Mouse (Mus musculus) thymus, postnatal 14 days (tissue): ENCODE data around the gene Cfap74.
"Not testable (repeated sequence)": the region's sequence is repeated elsewhere in the genome, so short reads cannot be mapped to it uniquely, and the experiment has no call there.

Experiments used
- DNase-seq: peaks from one replicate; pipeline ENCODE4 v3.0.0; 2021

Cfap74 gene

DNA sequence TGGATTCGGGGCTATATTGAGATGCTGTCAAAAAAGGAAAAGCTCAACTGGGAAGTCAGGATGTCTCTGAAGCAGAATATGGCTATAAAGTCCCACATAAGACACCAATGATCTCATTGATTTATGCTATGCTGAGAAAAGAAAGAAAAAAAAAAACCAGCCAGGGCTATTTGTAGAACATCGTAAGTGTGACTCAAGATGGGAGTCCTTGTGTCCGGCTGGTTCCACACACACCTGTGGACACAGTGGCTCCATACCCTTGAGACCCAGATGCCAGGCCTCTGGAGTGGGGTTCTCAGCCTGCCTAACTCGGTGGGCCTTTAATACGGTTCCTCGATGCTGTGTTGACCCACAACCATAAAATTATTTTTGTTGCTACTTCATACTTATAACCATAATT lies 3.1 kb downstream of the Cfap74 start:
- no peak for DNase-seq

- DNase-seq, result peak; percentile 61
Observed at GRCm38 (mm10) chr4:155413641-155414335, 4.8 kb downstream of the Cfap74 start.

DNA sequence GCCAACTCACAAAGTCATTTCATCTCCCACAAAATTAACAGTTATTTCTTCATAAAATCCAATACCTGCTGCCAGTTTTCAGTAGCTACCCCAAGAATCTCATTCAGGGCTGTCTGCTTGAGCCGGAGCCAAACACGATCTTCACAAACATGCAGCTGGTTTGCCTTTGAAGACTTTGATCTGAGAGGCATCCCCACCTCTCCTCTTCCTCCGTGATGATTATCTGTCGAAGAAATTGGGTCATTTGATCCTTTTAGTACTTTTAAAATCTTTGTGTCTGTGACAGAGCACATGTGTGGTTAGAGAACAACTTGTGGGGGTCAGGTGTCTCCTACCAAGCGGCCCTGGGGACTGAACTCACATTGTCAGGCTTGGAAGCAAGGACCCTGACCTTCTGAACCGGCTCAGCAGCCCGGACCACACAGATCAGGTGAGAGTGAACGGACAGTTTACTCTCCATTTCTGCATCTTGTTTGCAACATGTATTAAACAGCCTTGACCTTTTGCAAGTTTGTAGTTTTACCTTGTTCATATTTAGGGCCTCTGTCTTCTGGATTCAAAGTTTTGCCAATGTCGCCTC lies 5.8 kb downstream of the Cfap74 start:
- DNase-seq, result peak; percentile 65

- no peak for DNase-seq
Observed at GRCm38 (mm10) chr4:155420137-155420536, 11.1 kb downstream of the Cfap74 start.

DNA sequence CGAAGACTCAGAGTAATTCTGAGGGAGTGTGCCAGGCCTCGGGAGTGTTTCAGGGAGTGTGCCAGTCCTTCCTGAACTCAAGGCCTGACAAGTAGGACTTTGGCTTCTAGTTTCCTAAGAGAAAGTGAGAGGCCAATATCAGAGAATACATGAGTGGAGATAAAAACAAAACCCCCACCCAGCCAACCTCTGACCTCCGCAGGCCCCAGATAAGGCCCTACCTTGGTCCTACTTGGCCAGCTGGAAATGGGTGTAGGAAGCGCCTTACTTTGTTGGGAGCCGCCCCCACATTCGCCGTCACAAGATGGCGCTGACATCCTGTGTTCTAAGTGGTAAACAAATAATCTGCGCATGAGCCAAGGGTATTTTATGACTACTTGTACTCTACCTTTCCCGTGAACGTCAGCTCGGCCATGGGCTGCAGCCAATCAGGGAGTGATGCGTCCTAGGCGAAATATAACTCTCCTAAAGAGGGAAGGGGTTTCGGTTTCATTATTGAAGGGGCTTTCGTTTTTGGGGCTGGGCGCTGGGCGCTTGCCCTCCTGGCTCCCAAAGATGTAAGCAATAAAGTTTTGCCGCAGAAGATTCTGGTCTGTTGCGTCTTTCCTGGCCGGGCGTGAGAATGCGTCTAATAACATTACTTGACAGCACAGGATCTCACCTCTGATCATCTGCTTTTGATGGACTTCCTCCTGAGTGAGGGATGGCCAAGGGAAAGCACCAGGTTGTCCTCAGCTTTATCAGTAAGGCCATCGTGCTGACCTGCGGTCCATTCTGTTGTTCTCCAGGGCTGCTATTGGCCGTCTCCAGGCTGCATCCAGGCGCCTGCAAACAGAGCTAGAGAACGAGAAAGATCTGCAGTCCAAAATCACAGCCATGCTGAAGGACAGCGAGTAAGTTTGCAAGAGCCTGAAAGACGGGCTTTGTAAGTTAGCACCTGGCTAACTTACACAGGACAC lies 12.7 kb downstream of the Cfap74 start:
- not testable (repeated sequence) for DNase-seq

GRCm38 (mm10) chr4:155423988-155424387 lies 15.0 kb downstream of the Cfap74 start:
- no peak for DNase-seq

GRCm38 (mm10) chr4:155426272-155426671 lies 17.3 kb downstream of the Cfap74 start:
- DNase-seq, result no peak

GRCm38 (mm10) chr4:155428442-155428841 lies 19.5 kb downstream of the Cfap74 start:
- no peak for DNase-seq

DNA sequence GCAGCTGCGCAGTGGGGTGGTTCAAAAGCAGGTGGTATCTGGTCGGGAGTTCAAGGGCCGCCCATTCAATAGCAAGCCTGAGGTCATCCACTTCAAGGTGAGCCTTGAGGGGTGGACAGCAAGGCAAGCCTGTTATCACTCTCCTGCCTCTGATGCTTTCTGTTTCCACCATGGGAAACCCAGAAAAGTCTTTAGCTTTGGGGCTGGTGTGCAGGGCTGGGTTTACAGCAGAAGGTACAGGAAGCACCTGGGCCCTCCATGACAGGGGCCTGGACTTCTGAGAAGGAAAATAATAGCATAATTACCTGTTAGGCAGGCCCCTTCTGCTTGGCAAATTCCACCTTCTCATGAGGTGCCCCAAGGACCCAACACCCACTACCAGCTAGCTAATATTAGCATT lies 20.2 kb downstream of the Cfap74 start:
- DNase-seq, result no peak

- DNase-seq, result no peak
Observed at GRCm38 (mm10) chr4:155432358-155432757, 23.4 kb downstream of the Cfap74 start.

GRCm38 (mm10) chr4:155433993-155434392 lies 25.0 kb downstream of the Cfap74 start:
- no peak for DNase-seq

GRCm38 (mm10) chr4:155442808-155443207 lies 33.8 kb downstream of the Cfap74 start:
- DNase-seq, result no peak

- DNase-seq, result no peak
Observed at GRCm38 (mm10) chr4:155451597-155451996, 42.6 kb downstream of the Cfap74 start.

DNA sequence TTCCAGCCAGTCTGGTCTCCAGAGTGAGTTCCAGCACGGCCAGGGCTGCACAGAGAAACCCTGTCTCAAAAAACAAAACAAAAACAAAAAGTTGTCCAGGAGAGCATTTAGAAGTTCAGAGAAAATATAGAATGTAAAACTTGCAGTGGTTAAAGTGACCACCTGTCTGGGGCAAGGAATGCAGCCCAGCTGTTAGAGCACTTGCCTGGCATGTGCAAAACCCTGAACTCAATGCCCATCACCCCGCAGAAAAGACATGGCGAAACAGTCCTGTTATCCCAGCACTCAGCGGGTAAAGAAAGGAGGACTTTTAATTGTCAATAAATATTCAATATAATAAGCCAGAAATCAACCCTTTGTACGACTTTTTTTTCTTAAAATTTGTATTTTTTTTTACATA lies 49.6 kb downstream of the Cfap74 start:
- no peak for DNase-seq

- no peak for DNase-seq
Observed at GRCm38 (mm10) chr4:155463050-155463449, 54.1 kb downstream of the Cfap74 start.

DNA sequence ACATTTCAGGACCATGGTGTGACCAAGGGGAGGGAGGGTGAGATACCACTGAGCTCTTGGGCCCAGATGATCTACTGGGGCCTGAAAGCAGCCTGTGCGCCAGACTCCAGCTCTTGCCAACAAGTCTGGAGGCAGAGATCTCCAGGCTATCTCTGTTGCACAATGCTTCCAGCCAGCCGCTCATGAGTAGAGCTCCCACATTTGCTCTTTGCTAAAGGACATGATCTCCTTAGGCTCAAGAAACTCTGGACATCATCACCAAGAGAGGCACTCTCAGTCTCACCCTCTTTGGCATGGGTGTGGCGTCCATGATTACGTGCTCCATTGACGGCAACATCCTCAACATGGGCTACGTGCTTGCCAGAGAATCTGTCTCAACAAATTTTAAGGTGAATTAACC lies 54.6 kb downstream of the Cfap74 start:
- no peak for DNase-seq

GRCm38 (mm10) chr4:155464061-155464460 lies 55.1 kb downstream of the Cfap74 start:
- no peak for DNase-seq

DNA sequence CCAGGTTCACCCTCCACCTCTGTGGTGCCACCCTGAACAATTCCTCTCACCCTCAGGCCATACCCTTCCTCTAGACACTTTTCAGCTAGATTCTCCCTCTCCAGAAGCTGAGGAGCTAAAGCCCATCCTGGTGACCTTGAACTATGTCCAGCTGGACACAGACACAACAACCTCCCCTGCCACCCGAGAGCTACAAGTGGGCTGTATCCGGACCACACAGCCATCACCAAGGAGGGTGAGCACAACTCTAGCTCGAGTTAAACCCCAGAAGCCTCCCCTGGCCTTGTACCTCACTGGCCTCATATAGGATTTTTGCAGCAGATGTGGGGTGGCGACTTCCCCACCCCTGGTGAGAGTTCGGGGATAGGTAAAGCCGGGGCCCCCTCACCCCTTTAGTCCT lies 56.6 kb downstream of the Cfap74 start:
- no peak for DNase-seq

- no peak for DNase-seq
Observed at GRCm38 (mm10) chr4:155466080-155466479, 57.1 kb downstream of the Cfap74 start.

DNA sequence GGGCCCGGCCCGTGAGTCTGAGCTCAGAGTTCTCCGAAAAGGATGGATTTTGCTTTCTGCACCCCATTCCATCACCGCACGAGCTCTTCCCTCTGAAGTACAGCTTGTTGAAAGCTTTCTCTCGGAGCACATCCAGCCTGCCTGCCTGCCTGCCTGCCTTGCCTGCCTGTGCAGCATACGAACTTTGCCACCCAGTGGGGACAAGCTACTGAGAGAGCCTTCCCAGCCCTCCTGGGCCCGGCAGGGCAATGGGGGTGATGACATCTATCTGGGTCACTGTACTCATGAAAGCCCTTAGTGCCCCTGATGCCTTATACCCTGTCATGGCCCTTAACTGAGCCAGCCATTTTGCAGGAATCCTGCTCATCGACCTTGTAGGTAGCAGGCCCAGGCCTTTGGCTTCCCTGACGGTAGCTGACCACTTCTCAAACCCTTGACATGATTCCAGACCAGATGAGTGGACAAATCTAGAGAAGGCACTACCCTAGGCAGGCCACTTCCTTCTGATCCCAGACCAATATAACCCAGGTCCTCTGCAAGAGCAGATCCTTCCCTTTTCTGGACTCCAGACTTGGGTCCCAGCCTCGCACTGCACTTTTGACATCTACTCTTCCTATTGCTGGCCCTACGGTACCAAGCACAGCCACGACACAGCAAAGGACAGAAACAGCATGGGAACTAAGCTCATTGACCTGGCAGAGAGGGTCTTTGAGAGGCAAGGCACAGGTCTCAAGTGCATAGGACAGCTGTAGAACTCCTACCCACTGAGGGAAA lies 58.4 kb downstream of the Cfap74 start:
- DNase-seq, result no peak

DNA sequence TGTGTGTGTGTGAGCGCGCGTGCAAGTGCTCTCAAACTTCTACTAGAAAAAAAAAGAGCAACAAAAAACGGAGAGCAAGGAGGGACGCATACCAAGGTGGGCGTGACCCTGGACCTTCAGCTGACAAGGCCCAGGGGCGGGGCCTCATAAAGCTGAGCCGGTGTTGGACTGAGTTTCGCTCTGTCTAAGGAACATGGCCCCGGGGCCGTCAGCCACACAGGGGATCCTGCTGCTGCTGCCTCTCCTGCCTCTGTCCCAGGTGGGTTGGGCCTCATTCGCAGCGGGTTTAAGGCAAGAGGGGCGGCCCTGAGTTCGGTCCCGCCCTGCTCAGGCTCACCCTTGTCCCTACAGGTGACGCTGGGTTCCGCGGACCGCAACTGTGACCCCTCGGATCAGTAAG lies 60.0 kb downstream of the Cfap74 start, which contains the start of gene Tmem52:
Tmem52 (plus strand) TSS at position 163 of the 400 bp plus-strand sequence.
- DNase-seq, result peak; percentile 38

DNA sequence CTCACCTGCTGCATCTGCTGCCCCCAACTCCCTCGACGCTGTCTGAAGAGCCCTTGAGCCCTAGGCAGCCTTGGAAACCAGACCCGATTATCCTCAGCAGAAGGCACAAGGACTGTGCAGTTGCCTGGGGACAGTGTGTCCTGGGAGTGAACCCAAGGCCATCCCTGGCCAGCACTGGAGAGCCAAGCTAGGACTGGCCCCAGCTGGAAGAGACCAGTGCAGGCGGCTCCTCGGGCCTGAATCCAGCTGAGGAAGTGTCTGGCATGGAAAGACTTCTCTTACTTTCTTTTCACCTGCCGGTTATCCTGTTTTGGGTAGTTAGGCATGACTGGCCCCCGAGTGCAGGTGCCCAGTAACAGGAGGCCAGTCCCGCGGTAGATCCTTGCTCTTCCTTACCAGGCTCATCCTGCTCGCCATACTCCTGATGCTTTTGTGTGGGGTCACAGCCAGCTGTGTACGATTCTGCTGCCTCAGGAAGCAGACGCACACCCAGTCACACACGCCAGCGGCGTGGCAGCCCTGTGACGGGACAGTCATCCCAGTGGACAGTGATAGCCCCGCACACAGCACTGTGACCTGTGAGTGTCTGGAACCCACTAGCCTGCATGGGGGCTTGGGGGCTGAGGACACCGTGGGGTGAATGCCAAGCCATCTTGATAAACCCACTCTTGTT lies 60.7 kb downstream of the Cfap74 start:
- DNase-seq, result no peak
